Mouse (Mus musculus) lung, postnatal 0 days (tissue): ENCODE measurements around the gene Kdm6b.

Experiments
- CTCF ChIP-seq: IDR thresholded peaks from 2 replicates; pipeline ENCODE4 v1.5.1; 2016; ENCODE audit warnings: antibody characterized with exemption, mild to moderate bottlenecking
- EP300 ChIP-seq: IDR thresholded peaks from 2 replicates; pipeline ENCODE4 v1.6.1; 2016; ENCODE audit warnings: antibody characterized with exemption, mild to moderate bottlenecking, control low read depth

DNA sequence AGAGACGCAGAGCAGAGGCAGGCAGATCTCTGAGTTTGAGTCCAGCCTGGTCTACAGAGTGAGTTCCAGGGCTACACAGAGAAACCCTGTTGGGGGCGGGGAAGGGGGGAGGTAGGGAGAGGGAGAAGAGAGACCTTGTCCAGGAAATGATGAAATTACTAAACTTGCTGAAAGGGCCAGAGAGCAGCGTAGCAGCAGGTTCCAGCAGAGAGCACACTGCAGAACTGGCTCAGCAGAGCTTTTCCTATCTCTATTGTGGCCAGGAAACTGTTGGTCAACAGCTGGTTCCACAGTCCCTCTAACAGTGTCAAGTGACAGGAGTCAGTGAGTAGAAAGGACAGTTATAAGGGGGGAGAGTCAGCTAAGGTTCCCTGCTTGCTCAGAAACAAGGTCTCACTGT, 33.9 kb downstream of the Kdm6b start:
- TF ChIP-seq CTCF (no peak), EP300 (no peak)
